Mouse (Mus musculus): Measurements from ENCODE around the gene Tulp1. TPM values are rescaled to one million over a fixed set of nuclear protein-coding genes. Genes with fewer than 3 reads are reported as not detected.
A peak's percentile ranks its signal among the peaks of the same experiment; 100 is the strongest.
"Not testable (repeated sequence)": the region's sequence is repeated elsewhere in the genome, so short reads cannot be mapped to it uniquely, and the experiment has no call there.

The Tulp1 gene
- polyA plus RNA-seq, 1 experiment from 2014 or later, result 5.8 TPM

DNA sequence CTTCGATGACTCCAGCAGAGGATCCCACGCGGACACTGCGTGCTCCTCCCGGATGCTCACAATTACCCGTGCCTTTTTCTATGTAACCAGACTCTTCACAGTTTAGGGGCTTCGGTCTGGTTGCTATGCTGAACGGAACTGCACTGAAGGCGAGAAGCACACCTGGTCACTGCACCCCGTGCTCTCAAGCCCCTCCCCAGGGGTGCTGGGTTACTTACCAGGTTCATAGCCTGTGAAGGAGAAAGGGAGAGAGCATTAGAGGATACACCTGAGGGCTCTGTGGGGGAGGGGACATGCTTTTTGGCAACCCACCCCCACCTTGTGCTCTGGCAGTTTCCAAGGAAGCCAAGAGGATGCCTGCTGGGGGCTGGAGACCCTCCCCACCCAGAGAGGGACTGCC, 29.8 kb downstream of the Tulp1 start:
- no peak overlapping the region for H3K4me3 ChIP-seq (replicated peaks)
- H3K9ac ChIP-seq, result no peak overlapping the region
- peak overlapping the region; percentile 4; the same call in 1 of the 2 replicates for H3K27ac ChIP-seq (replicated peaks)

GRCm38 (mm10) chr17:28332915-28333546, 32.0 kb downstream of the Tulp1 start:
- WGBS, result 47% methylated on average over 31 of the region's 31 CpGs
- ATAC-seq (ENCODE audit: insufficient number of reproducible peaks, low FRiP score, low TSS enrichment, low read depth), result no peak

More for the DNA sequence above, 29.8 kb downstream of the Tulp1 start:
- Histone ChIP-seq H3K9me3 (replicated peaks) (no peaks in the 10 kb centered on the region), H3K36me3 (peaks cover 85% of the 10 kb centered on the region), H3K4me2 (replicated peaks) (no peak overlapping the region), H3K27me3 (no peaks in the 10 kb centered on the region), H3K4me1 (peaks cover 51% of the 10 kb centered on the region)
- 64% methylated on average over 10 of the region's 10 CpGs for WGBS
- ATAC-seq (ENCODE audit: insufficient number of reproducible peaks, low FRiP score, low TSS enrichment, low read depth), result no peak

GRCm38 (mm10) chr17:28332113-28332914, 32.7 kb downstream of the Tulp1 start:
- no peak for ATAC-seq (ENCODE audit: insufficient number of reproducible peaks, low FRiP score, low TSS enrichment, low read depth)
- Histone ChIP-seq H3K4me3 (replicated peaks) (no peak overlapping the region), H3K9ac (no peak overlapping the region), H3K27me3 (no peaks in the 10 kb centered on the region), H3K9me3 (replicated peaks) (no peaks in the 10 kb centered on the region), H3K27ac (replicated peaks) (peak overlapping the region; percentile 48), H3K4me1 (peaks cover 68% of the 10 kb centered on the region), H3K36me3 (peaks cover 62% of the 10 kb centered on the region), H3K4me2 (replicated peaks) (no peak overlapping the region)
- 49% methylated on average over 13 of the region's 13 CpGs for WGBS

More at GRCm38 (mm10) chr17:28332915-28333546, 32.0 kb downstream of the Tulp1 start:
- H3K4me2 ChIP-seq (replicated peaks), result no peak overlapping the region
- H3K36me3 ChIP-seq, result peaks cover 69% of the 10 kb centered on the region
- no peak overlapping the region for H3K4me3 ChIP-seq (replicated peaks)
- H3K27me3 ChIP-seq, result no peaks in the 10 kb centered on the region
- H3K9ac ChIP-seq, result no peak overlapping the region
- no peaks in the 10 kb centered on the region for H3K9me3 ChIP-seq (replicated peaks)
- peak overlapping the region; percentile 19 for H3K27ac ChIP-seq (replicated peaks)
- H3K4me1 ChIP-seq, result peaks cover 61% of the 10 kb centered on the region

DNA sequence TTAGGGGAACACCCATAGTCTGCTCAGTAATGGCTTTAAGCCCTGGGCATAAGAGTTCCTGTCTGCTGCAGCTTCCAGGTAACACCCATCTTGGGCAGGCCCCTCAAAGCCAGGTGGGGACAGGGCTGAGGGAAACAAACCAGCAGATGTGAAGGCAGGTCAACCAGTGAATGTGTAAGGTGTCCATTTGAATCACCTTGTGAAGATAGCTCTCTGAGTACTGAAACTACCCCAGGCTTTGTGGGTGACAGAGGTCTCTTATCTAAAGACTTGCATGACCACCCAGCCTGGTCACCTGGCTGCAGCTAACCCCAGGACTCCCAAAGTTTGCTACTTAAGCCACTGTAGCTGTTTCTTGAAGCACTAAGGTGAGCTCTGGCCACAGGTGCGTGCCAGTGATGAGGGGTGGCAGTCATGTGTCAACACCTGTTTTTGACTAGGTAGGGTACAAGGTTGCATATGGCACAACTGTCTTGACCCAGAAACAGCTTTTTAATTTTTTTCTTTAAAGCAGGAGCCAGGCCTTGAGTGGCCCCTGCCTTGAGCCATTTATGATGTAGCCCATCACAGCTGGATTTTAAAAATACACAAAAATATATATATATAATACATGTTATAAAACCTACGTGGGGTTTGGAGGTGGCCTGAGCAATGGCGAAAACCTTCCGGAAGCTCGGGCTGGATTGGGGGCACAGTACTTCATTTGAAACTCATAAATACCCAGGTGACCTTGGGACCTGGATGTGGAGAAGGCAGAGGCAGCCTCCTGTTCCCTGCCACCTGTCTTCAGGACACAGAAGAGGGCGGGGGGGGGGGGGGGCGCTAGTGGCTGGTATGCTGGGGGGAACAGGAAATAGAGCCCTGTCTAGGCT, 33.5 kb downstream of the Tulp1 start:
- H3K4me3 ChIP-seq (replicated peaks), result no peak overlapping the region
- no peak overlapping the region; the same call in 1 of the 2 replicates for H3K4me2 ChIP-seq (replicated peaks)
- 39% methylated on average over 5 of the region's 7 CpGs for WGBS
- H3K9ac ChIP-seq, result no peak overlapping the region
- H3K4me1 ChIP-seq, result peaks cover 70% of the 10 kb centered on the region
- H3K9me3 ChIP-seq (replicated peaks), result no peaks in the 10 kb centered on the region
- no peaks in the 10 kb centered on the region for H3K27me3 ChIP-seq
- peak overlapping the region; percentile 68 for H3K27ac ChIP-seq (replicated peaks)
- H3K36me3 ChIP-seq, result peaks cover 57% of the 10 kb centered on the region
- ATAC-seq (ENCODE audit: insufficient number of reproducible peaks, low FRiP score, low TSS enrichment, low read depth), result no peak

DNA sequence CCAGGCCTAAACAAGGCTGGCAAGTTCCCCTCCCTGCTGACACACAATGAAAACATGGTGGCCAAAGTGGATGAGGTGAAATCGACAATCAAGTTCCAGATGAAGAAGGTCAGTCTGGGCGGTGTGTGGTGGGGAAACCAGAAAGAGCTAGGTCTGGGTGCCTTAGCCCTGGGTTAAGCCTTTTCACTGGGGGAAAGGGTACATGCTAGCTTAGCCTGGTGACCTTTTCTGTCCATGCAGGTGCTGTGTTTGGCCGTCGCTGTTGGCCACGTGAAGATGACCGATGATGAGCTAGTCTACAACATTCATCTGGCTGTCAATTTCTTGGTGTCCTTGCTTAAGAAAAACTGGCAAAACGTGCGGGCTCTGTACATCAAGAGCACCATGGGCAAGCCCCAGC, 34.4 kb downstream of the Tulp1 start:
- not testable (repeated sequence) for H3K9ac ChIP-seq; H3K9me3 ChIP-seq (replicated peaks); H3K4me3 ChIP-seq (replicated peaks); ATAC-seq (ENCODE audit: insufficient number of reproducible peaks, low FRiP score, low TSS enrichment, low read depth); H3K27me3 ChIP-seq
- WGBS, result 55% methylated on average over 8 of the region's 8 CpGs
- peaks cover 55% of the 10 kb centered on the region for H3K36me3 ChIP-seq
- H3K4me2 ChIP-seq (replicated peaks), result peak overlapping the region; percentile 76; the same call in 1 of the 2 replicates
- peaks cover 62% of the 10 kb centered on the region for H3K4me1 ChIP-seq
- peak overlapping the region; percentile 68; the same call in 1 of the 2 replicates for H3K27ac ChIP-seq (replicated peaks)

- H3K4me2 ChIP-seq (replicated peaks), result peak overlapping the region; percentile 76
- H3K9me3 ChIP-seq (replicated peaks), result no peaks in the 10 kb centered on the region
- H3K27me3 ChIP-seq, result no peaks in the 10 kb centered on the region
- no peak for ATAC-seq (ENCODE audit: insufficient number of reproducible peaks, low FRiP score, low TSS enrichment, low read depth)
- whole genome bisulfite sequencing, result 22% methylated on average over 2 of the region's 2 CpGs
- H3K4me1 ChIP-seq, result peaks cover 58% of the 10 kb centered on the region
- H3K27ac ChIP-seq (replicated peaks), result peak overlapping the region; percentile 98
- peak overlapping the region; percentile 99 for H3K9ac ChIP-seq
- H3K4me3 ChIP-seq (replicated peaks), result peak overlapping the region; percentile 78
- H3K36me3 ChIP-seq, result peaks cover 54% of the 10 kb centered on the region
These were observed 34.8 kb downstream of the Tulp1 start for GRCm38 (mm10) chr17:28330232-28330546.

GRCm38 (mm10) chr17:28329503-28330231, 35.4 kb downstream of the Tulp1 start:
- Histone ChIP-seq H3K27ac (replicated peaks) (peak overlapping the region; percentile 98), H3K9me3 (replicated peaks) (no peaks in the 10 kb centered on the region), H3K9ac (peak overlapping the region; percentile 99), H3K4me2 (replicated peaks) (peak overlapping the region; percentile 76), H3K4me1 (peaks cover 53% of the 10 kb centered on the region), H3K36me3 (peaks cover 53% of the 10 kb centered on the region), H3K4me3 (replicated peaks) (peak overlapping the region; percentile 78), H3K27me3 (no peaks in the 10 kb centered on the region)
- ATAC-seq (ENCODE audit: insufficient number of reproducible peaks, low FRiP score, low TSS enrichment, low read depth), result no peak
- WGBS, result 3% methylated on average over 4 of the region's 4 CpGs

DNA sequence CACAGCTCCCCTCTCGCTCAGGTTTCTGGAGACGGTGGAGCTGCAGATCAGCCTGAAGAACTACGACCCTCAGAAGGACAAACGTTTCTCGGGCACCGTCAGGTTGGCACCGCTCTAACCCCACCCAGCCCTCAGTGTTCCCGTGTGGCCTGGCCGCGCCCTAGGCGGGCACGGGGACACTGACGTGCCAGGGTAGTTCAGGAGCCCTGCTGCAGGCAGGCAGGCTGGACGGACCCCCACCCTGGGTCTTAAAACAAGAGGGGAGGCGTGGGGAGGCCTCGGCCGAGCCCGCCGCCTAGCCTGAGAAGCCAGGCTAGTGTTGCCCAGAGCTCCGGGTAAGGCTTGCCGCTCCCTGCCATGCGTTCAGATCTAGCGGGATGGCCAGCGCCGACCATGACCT, 36.1 kb downstream of the Tulp1 start:
- peak overlapping the region; percentile 98 for H3K27ac ChIP-seq (replicated peaks)
- H3K36me3 ChIP-seq, result peaks cover 53% of the 10 kb centered on the region
- peak overlapping the region; percentile 76 for H3K4me2 ChIP-seq (replicated peaks)
- ATAC-seq (ENCODE audit: insufficient number of reproducible peaks, low FRiP score, low TSS enrichment, low read depth), result no peak
- no peaks in the 10 kb centered on the region for H3K27me3 ChIP-seq
- peak overlapping the region; percentile 99 for H3K9ac ChIP-seq
- H3K4me3 ChIP-seq (replicated peaks), result peak overlapping the region; percentile 78
- H3K9me3 ChIP-seq (replicated peaks), result no peaks in the 10 kb centered on the region
- under 1% methylated on average over 25 of the region's 25 CpGs for WGBS
- H3K4me1 ChIP-seq, result peaks cover 48% of the 10 kb centered on the region

DNA sequence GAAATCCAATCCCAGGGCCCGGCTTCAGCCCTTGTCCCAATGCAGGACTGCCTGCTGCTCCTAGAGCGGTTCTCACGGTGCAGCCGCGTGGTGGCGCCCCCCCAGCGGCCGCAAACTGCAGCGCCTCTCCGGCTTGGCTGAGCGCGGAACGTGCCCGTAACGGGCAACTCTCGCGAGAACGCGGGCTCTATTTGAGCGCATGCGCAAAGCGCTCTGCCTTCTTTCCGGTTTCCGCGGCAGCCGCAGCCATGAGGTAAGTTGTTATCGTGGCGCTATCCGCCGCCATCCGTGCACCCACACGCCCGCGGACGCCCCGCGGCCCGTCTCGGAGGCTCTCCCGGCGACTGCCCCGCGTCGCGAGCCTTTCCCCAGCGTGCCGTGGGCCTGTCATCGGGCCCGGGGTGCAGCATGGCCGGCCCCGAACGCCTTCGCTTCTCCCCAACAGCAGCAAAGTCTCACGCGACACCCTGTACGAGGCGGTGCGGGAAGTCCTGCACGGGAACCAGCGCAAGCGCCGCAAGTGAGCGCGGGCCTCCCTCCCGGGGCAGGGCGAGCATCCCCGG, 36.6 kb downstream of the Tulp1 start, which contains the start of gene Rpl10a:
Gene Rpl10a, plus strand, starts transcription at position 106 of the 563 bp plus-strand sequence.
- Histone ChIP-seq H3K9ac (peak within 1 kb of the TSS; percentile 99), H3K9me3 (replicated peaks) (no peaks in the 10 kb centered on the region), H3K4me2 (replicated peaks) (peak within 1 kb of the TSS; percentile 76), H3K27ac (replicated peaks) (peak within 1 kb of the TSS; percentile 98), H3K4me1 (peaks cover 43% of the 10 kb centered on the region), H3K27me3 (no peaks in the 10 kb centered on the region), H3K4me3 (replicated peaks) (peak within 1 kb of the TSS; percentile 78), H3K36me3 (peaks cover 52% of the 10 kb centered on the region)
- ATAC-seq (ENCODE audit: insufficient number of reproducible peaks, low FRiP score, low TSS enrichment, low read depth), result peak; percentile 87
- under 1% methylated on average over 67 of the region's 67 CpGs for WGBS

- H3K4me1 ChIP-seq, result peaks cover 37% of the 10 kb centered on the region
- peak overlapping the region; percentile 76 for H3K4me2 ChIP-seq (replicated peaks)
- peak; percentile 40 for ATAC-seq (ENCODE audit: insufficient number of reproducible peaks, low FRiP score, low TSS enrichment, low read depth)
- peak overlapping the region; percentile 98 for H3K27ac ChIP-seq (replicated peaks)
- no peaks in the 10 kb centered on the region for H3K9me3 ChIP-seq (replicated peaks)
- H3K4me3 ChIP-seq (replicated peaks), result peak overlapping the region; percentile 78
- 2% methylated on average over 22 of the region's 22 CpGs for WGBS
- H3K36me3 ChIP-seq, result peaks cover 51% of the 10 kb centered on the region
- no peaks in the 10 kb centered on the region for H3K27me3 ChIP-seq
- H3K9ac ChIP-seq, result peak overlapping the region; percentile 99
These were observed 37.2 kb downstream of the Tulp1 start for GRCm38 (mm10) chr17:28327673-28328325.

Data from embryonic facial prominence, embryonic 15.5 days (tissue).